Mouse (Mus musculus) forebrain, embryonic 14.5 days (tissue): ENCODE data around the gene Gpn3. TPM values are rescaled to one million over a fixed set of nuclear protein-coding genes. Genes with fewer than 3 reads are reported as not detected.

Source experiments
- ATAC-seq: fragments of 200-750 bp; cut with Nextera tagmentation; 2 replicates; pipeline ENCODE4 v1.8.0; 2017; ENCODE audit warnings: mild to moderate bottlenecking, moderate library complexity
- DNase-seq: peaks from one replicate; pipeline ENCODE4 v3.0.0-alpha.2; 2015; ENCODE audit warnings: low spot score
- H3K27ac ChIP-seq: fragments of 300-500 bp; sonication (generic); 2 replicates; pipeline ENCODE4 v1.5.1; 2014; ENCODE audit warnings: low read depth, mild to moderate bottlenecking, control low read depth, low read length, moderate library complexity
- H3K27me3 ChIP-seq: fragments of 300-500 bp; sonication (generic); replicated peaks from 2 replicates; pipeline ENCODE4 v1.6.1; 2014; ENCODE audit warnings: low read length, control low read depth, mixed read lengths; ENCODE audit not compliant: control insufficient read depth, insufficient read depth
- H3K36me3 ChIP-seq: fragments of 300-500 bp; sonication (generic); 2 replicates; pipeline ENCODE4 v1.6.1; 2014; ENCODE audit warnings: low read length, control low read depth; ENCODE audit not compliant: control insufficient read depth, insufficient read depth
- H3K4me1 ChIP-seq: fragments of 300-500 bp; sonication (generic); 2 replicates; pipeline ENCODE4 v1.6.1; 2014; ENCODE audit warnings: antibody characterized with exemption, low read length, control low read depth; ENCODE audit not compliant: control insufficient read depth, insufficient read depth
- H3K4me2 ChIP-seq: fragments of 300-500 bp; sonication (generic); 2 replicates; pipeline ENCODE4 v1.6.1; 2014; ENCODE audit warnings: mild to moderate bottlenecking, control low read depth, low read length
- H3K4me3 ChIP-seq: fragments of 300-500 bp; sonication (generic); 2 replicates; pipeline ENCODE4 v1.5.1; 2014; ENCODE audit warnings: low read depth, low read length, control low read depth
- H3K9ac ChIP-seq: fragments of 300-500 bp; sonication (generic); 2 replicates; pipeline ENCODE4 v1.6.1; 2014; ENCODE audit warnings: mild to moderate bottlenecking, low read length, control low read depth, moderate library complexity
- H3K9me3 ChIP-seq: fragments of 300-500 bp; sonication (generic); replicated peaks from 2 replicates; pipeline ENCODE4 v1.6.1; 2016; ENCODE audit warnings: low read length, control low read depth, mixed read lengths; ENCODE audit not compliant: control insufficient read depth
- WGBS: fragments of 180-500 bp; shearing (Covaris S2); extraction: QIAGEN DNeasy Blood & Tissue Kit; methylation state at CpG from one replicate; pipeline ENCODE4 v1.1.7; 2014; 5-methylcytosine and 5-hydroxymethylcytosine counted together
- polyA plus RNA-seq: library from polyadenylated mRNA; unstranded; fragments of >200 nt; fragmentation: Nextera tagmentation; extraction: Ambion mirVana; gene quantifications from 2 replicates; pipeline ENCODE4 v1.2.1, GENCODE M21; 2014

Gene Gpn3
- polyA plus RNA-seq, 1 experiment from 2014 or later: 54.9 TPM

DNA sequence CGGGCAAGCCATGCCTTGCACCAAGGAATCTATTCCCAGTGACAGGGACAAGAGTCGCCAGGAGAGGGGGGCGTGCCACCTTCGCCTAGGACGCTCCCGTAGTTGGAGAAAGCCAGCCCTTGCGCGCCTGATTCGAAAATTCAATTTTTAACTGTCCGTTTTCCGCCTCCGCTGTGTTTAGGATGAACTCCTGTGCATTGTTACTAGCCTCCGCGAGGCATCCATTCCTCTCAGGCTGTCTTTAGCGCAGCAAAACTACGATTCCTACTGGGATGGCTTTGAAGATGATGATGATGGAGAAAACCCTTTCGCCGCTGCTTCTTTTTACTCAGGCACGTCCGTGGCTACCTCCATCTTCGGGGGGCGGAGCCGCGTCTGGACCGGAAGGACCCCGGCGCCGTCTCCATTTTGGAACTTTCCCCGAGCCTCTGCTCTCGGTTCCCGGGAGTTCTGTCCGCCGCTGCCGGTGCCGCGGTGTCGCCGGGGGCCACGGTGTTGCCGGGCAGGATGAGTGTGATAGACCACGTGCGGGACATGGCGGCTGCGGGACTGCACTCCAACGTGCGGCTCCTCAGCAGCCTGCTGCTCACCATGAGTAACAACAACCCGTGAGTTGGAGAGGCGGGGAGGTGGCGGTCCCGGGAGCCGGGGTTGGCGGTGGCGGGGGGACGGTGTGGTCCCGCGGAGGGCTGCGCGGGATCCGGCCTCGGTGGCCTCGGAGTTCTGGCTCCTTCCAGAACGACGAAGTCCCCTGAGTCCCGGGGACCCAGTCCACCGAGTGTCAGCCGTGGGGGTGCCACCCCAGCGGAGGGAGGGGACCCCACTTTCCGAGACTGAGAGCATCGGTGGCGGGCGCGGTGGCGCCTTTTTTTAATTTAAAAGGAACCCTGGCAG lies 50.6 kb downstream of the Gpn3 start:
- H3K27me3 ChIP-seq: no peaks in the 10 kb centered on the region
- peaks cover 8% of the 10 kb centered on the region; the same call in 1 of the 2 replicates for H3K36me3 ChIP-seq
- peak overlapping the region; percentile 93 for H3K27ac ChIP-seq
- H3K9ac ChIP-seq: peak overlapping the region; percentile 90
- H3K4me2 ChIP-seq: peak overlapping the region; percentile 89
- peak overlapping the region; percentile 98 for H3K4me3 ChIP-seq
- no peaks in the 10 kb centered on the region for H3K9me3 ChIP-seq
- under 1% methylated on average over 73 of the region's 73 CpGs for WGBS
- peaks cover 12% of the 10 kb centered on the region for H3K4me1 ChIP-seq
- peak; percentile 94 for ATAC-seq
- DNase-seq: peak; percentile 91

- Histone ChIP-seq H3K27me3 (no peaks in the 10 kb centered on the region), H3K9me3 (no peaks in the 10 kb centered on the region), H3K27ac (no peak overlapping the region), H3K4me2 (peak overlapping the region; percentile 89), H3K9ac (peak overlapping the region; percentile 90), H3K4me3 (peak overlapping the region; percentile 98), H3K4me1 (peaks cover 12% of the 10 kb centered on the region), H3K36me3 (peaks cover 11% of the 10 kb centered on the region; the same call in 1 of the 2 replicates)
- ATAC-seq (no peak), DNase-seq (no peak)
- 38% methylated on average over 15 of the region's 15 CpGs for whole genome bisulfite sequencing
Measured at GRCm38 (mm10) chr5:122423083-122423482, 51.4 kb downstream of the Gpn3 start.

DNA sequence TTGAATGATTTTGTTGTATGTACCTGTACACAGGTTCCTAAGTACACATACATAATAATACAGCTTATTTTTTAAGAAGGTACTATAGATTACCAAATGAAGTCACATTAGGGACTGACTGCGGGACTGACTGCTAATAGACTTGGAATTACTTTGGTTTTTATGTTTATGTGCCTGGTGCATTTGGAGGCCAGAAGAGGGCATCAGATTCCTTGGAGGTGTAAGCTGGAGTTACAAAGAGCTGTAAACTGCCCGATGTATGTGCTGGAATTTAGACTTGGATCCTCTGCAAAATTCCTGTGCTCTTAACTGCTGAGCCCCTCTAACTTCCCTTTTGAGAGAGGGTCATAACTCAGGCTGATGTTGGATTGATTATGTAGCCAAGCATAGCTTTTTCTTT lies 53.9 kb downstream of the Gpn3 start:
- Histone ChIP-seq H3K36me3 (peaks cover 35% of the 10 kb centered on the region), H3K9ac (no peak overlapping the region), H3K27ac (no peak overlapping the region), H3K4me2 (no peak overlapping the region), H3K4me1 (peaks cover 12% of the 10 kb centered on the region), H3K27me3 (no peaks in the 10 kb centered on the region), H3K9me3 (no peaks in the 10 kb centered on the region), H3K4me3 (no peak overlapping the region)
- ATAC-seq: no peak
- no peak for DNase-seq
- 86% methylated on average over 2 of the region's 2 CpGs for whole genome bisulfite sequencing

- no peak overlapping the region for H3K4me3 ChIP-seq
- DNase-seq (no peak), ATAC-seq (no peak)
- H3K27ac ChIP-seq: no peak overlapping the region
- H3K9ac ChIP-seq: no peak overlapping the region
- WGBS: 94% methylated on average over 4 of the region's 4 CpGs
- H3K36me3 ChIP-seq: peaks cover 80% of the 10 kb centered on the region
- no peak overlapping the region for H3K4me2 ChIP-seq
- H3K9me3 ChIP-seq: no peaks in the 10 kb centered on the region
- H3K4me1 ChIP-seq: no peaks in the 10 kb centered on the region
- no peaks in the 10 kb centered on the region for H3K27me3 ChIP-seq
Measured at GRCm38 (mm10) chr5:122430036-122430775, 58.5 kb downstream of the Gpn3 start.

- Histone ChIP-seq H3K9ac (no peak overlapping the region), H3K27ac (no peak overlapping the region), H3K4me2 (no peak overlapping the region), H3K27me3 (no peaks in the 10 kb centered on the region), H3K9me3 (no peaks in the 10 kb centered on the region), H3K36me3 (peaks cover 85% of the 10 kb centered on the region), H3K4me3 (no peak overlapping the region), H3K4me1 (no peaks in the 10 kb centered on the region)
- no peak for ATAC-seq
- DNase-seq: no peak
- WGBS: 96% methylated on average over 8 of the region's 8 CpGs
Measured at GRCm38 (mm10) chr5:122431221-122431620, 59.5 kb downstream of the Gpn3 start.

Other genes starting within 250 kb of the Gpn3 start
- not detected in 2 replicates for gene Ccdc63, start 231.1 kb upstream of the Gpn3 start, polyA plus RNA-seq
- 274 and 280 TPM in 2 replicates for gene Ppp1cc, start 213.6 kb upstream of the Gpn3 start, polyA plus RNA-seq
- gene Hvcn1, start 165.1 kb upstream of the Gpn3 start, polyA plus RNA-seq: 1.3 and 2.4 TPM in 2 replicates
- gene Tctn1, start 107.4 kb upstream of the Gpn3 start, polyA plus RNA-seq: 3.5 and 3.6 TPM in 2 replicates
- gene Pptc7, start 87.5 kb upstream of the Gpn3 start, polyA plus RNA-seq: 5.2 and 5.9 TPM in 2 replicates
- 12.2 and 13.1 TPM in 2 replicates for gene Rad9b, start 17.6 kb upstream of the Gpn3 start, polyA plus RNA-seq
- gene Vps29, start 17.5 kb upstream of the Gpn3 start, polyA plus RNA-seq: 288 and 315 TPM in 2 replicates
- 146 and 157 TPM in 2 replicates for gene Fam216a, start 488 bp downstream of the Gpn3 start, polyA plus RNA-seq
- gene Arpc3, start 20.0 kb downstream of the Gpn3 start, polyA plus RNA-seq: 95.5 and 119 TPM in 2 replicates
- 33.1 and 37.3 TPM in 2 replicates for gene Anapc7, start 49.8 kb downstream of the Gpn3 start, polyA plus RNA-seq
- gene Atp2a2, start 130.3 kb downstream of the Gpn3 start, polyA plus RNA-seq: 34.8 and 35.1 TPM in 2 replicates
- gene Ift81, start 242.6 kb downstream of the Gpn3 start, polyA plus RNA-seq: 48.9 and 67.6 TPM in 2 replicates